Mouse (Mus musculus): ENCODE data around the gene Tspan14. TPM values are rescaled to one million over a fixed set of nuclear protein-coding genes. Genes with fewer than 3 reads are reported as not detected.

Gene Tspan14
- total RNA-seq, 2 experiments from 2014 or later = 11.5 to 12.1 TPM

DNA sequence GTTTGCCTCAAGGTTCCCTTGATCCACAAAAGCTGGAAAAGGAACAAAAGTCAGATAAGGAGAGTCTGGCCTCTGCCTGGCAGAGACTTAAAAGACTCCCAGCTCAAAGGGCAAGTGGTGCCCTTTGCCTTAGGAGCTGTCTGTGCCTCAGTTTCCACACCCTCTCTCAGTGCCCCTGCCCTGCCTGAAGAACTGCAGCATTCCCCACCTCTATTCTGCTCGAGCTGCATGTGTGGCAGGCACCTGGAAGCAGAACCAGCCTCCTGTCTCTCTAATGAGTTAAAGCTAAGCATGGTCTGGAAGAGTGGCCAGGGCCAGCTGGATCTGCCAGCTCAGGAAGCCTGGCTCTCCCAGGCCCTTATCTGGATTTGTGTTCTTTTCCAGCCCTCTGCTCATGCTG is 13.1 kb upstream of the Tspan14 start:
- intact Hi-C loops (cut with DNase I) = loop anchor here (1.0 kb wide), 1 partner anchor 56 kb away; no protein-coding TSS in a partner anchor
- no peak for DNase-seq

DNA sequence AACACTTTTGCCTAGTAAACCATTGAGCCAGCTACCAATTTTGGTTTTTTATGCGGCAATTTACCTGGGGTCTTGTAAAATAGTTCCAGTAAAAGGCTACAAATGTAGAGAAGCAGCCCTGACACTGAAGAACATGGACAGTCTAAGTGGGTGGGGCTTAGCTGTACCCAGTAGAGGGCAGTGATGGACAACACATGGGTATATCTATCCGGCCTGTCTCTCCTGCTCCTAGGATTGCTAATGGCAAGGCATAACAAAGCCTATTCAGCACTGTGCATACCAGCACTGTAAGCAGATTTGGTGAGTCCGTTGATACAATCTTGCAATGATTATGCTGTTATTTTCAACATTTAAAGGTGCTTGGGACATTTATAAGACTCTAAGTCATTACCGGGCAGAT is 12.4 kb upstream of the Tspan14 start:
- intact Hi-C loops (cut with DNase I) = loop anchor here (1.0 kb wide), 1 partner anchor 56 kb away; no protein-coding TSS in a partner anchor
- no peak for DNase-seq

DNA sequence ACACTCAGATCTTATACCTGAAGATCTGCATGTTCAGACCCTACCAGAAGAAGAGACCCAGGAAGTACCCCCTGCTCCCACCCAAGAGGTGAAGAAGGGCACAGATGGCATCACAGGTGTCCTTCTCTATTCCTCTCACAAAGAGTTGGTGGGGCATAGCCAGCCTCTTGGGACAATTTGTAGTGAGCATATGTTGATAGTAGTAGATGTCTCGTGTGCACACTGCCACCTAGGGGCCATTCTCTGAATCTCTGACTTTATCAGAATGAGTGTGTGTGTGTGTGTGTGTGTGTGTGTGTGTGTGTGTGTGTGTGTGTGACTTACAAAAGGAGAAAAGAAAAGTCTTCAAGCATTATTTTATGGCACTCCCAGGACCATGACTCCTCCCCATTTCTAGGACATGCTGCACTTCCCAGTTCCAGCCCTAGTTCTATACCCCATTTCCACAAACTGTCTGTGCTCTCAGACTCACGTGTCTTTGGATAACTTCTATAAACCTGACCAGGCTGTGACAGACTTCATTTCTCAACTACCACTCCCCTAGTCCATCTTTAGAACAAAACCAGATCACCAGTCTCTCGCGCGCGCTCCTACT is 8.6 kb upstream of the Tspan14 start:
- DNase-seq = peak; percentile 53 to 57
- intact Hi-C loops (cut with DNase I) = no loop called here

DNA sequence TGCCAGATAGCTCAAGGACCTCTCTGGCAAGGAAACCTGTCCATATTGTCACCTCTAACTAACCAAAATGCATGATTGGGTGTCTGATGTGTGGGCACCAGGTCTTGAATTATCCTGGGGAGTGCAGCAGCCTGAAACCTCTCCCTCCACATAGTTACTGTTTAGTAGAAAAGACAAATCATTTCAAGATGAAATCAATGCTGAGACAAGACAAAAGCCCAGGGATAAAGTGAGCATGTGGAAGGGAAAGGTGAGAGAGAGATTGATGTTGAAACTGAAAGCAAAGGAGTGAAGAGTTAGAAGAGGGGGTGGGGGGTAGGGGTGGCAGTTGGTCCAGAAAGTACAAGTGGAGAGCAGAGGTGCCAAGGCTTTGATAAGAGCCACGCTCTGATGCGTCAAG is 1.4 kb upstream of the Tspan14 start:
- intact Hi-C loops (cut with DNase I) = no loop called here
- DNase-seq = no peak

DNA sequence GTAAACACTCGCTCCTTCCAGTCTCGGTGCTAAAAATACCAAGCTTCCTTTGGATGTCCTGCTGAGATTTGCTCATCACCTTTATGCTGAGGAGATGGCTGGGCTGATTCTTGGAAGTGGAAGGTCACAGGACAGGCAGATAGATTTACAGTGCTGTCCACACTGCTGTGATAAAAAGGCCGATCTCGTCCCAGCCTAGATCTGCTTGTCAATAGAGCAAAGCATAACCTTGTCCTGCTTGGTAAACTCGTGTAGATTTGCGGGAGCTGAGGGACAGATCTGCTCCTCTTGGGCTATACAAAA is 942 bp upstream of the Tspan14 start:
- no peak for DNase-seq
- intact Hi-C loops (cut with DNase I) = no loop called here

DNA sequence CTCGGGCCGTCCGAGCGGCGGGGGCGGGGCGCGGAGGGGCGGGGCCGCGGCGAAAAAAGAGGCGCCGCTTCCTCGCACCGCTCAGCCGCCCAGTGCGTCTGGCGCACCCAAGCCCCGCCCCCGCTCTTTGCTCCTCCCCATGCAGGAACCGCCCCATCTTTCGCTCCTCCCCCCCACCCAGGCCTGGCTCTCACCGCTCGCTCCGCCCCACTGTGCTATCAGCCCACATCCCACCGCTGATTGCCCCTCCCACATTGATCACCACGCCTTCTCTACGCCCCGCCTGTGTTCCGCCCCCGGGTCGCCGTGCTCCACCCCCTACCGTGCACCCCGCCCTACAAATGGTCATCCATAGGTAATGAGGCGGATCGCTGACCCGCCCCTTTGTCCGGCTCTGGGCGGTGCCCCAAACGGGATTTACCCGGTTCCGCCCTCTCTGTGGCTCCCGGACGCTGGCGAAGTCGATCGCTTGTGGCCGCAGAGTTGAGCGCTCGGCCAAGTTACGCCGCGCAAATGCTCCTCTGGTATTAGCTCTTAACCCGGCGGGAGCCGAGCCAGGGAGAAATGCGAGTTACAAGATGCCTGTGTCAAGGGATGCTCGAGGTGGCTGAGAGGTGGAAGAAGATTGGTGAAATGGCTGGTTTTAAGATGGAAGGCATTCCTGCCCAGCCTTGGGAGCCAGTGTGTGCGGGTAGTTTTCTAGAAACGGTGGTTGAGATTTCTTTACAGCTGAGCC is 423 bp upstream of the Tspan14 start:
- peak; percentile 96 to 97 for DNase-seq

DNA sequence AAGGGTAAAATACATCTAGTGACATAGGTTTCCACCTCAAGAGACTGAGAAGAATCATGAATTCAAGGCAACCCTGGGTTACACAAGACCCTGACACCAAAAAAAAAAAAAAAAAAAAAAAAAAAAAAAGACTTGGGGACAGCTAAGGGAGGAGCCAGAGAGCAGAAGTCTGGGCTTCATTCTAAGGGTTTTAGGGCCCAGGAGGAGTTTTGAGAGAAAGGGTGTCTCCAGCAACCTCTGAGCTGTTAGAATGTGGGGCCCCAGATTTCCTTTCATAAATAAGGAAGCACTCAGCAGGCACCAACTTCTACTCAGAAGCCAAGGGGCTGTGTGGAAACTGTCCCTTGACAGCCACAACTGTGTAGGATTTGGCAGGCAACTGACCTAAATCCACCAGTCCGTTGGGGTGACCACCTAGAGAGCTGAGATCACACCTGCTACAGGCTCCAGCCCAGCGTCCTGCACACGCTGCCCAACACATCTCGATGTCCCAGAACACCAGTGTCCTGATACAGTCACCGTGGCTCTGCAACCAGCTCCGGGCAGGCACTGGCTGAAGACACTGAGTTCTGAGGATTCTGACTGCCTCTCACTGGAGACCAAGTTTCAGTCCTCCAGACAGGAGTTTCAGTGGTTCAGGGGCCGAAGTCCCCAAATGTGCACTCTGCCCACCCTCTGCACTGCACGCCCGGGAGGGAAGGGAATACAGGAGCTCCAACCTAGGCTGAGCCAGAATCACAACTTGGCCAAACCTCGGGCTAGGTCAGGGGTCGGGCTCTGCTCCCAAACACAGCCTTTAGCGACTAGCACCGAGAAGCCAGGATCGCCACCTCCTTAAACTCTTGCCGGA is 875 bp downstream of the Tspan14 start:
- peak in 1 of 2 experiments; percentile 23 for DNase-seq
- intact Hi-C loops (cut with DNase I) = no loop called here

More for the DNA sequence above, 423 bp upstream of the Tspan14 start:
- intact Hi-C loops (cut with DNase I) = no loop called here

DNA sequence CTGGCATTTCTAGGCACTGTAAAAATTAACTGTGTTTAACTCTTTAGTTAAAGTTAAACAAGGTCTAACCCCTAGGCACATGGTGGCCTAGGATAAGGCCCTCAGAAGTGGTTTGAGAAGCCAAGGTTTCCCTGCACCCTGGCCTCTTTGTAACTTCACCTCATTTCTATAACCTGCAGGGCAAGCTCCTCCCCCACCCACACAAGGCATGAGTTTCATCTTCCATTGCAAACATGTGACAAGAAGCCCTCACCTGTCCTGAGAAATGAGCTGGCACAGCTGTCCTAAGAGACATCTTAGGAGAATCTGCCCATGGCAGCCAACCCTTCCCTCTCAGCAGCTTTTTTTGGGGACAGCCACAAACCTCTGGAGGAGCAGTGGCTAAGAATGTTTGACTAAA is 1.7 kb downstream of the Tspan14 start:
- intact Hi-C loops (cut with DNase I) = no loop called here
- no peak for DNase-seq

DNA sequence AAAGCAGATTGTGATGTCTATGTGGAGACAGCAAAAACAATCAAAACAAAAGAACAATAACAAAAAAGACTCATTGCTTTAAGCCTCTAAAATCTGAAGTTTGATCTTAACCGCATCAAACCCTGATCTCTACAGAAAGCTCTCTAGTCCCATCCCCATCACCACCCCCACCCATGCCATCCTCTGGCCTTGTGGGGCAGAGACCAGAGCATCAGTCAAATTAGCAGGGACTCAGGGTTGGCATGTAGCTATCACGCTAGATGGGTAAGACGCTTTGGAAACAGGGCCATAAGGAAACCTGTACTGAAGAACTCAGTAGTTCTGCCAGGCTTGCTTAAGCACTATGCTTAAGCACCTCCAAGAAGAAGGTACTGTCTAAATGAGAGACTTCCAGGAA is 2.4 kb downstream of the Tspan14 start:
- DNase-seq = no peak
- intact Hi-C loops (cut with DNase I) = no loop called here

DNA sequence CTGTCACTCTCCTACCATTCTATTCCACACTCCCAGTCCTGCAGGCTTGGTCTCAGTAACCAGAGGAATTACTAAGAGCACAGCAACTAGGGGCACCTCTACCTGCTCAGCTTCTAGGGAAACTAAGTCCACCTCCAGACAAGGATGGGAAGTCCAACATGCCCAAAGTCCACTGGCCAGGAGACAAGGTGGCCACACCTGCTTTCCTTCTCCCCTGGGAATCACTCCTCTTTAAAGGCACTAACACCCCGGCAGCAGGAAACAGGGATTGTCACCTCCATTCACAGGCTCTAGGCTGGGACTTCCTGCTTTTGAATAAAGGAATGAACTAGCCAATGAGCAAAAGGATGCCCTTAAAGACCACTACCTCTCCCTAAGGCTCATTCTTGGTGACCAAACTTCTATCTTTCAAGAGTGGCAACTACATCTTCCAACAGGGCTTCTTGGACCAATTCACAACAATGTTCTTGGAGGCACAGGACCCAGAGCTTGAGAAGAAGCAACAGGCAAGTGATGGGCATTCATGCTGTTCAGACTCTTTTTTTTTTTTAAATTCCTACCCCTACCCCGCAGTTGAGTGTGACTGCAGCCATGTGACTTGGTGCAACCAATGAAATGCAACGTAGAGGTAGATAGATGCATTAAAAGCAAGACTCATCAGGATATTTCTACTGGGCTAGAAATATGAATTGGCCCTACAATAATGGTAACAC is 3.0 kb downstream of the Tspan14 start:
- intact Hi-C loops (cut with DNase I) = no loop called here
- no peak for DNase-seq

DNA sequence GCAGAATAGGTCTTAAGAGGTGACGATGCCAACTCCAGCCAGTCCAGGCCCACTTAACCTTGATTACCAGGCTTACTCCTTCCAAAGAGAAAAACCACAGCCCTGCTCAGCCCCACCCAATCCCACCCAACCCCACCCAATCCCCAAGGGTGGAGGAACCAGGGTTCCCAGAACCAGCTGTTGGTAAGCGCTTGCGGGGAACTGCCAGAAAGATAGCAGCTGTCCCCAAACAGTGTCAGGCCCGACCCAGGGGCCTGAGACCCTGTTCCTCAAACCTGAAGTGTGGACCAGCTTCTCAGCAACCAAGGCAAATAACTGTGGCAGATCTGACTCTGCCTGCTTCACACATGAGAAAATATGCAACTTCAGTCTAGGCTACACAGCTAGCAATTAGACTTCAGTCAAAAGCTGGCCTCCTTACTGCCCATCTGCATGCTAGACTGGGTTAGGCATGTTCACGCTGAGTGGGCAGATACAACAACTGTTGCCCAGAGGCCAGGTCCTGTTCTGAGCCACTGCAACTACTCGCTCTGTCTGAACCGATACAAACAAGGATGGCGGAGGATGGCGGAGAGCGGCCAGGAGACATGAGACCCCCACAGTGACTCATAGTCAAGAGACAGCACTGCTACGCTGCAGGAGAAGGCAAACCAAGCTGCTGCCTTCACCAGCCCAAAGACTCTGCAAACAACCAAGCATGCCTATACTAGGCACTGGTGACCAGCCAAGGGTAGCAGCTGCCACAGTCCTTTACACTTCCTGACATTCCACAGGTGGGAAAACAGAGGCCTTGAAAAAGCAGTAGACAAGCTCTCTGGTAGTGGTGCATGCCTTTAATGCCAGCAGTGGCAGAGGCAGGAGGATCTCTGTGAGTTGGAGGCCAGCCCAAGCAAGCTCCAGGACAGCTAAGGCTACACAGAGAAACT is 4.0 kb downstream of the Tspan14 start:
- intact Hi-C loops (cut with DNase I) = no loop called here
- no peak for DNase-seq

DNA sequence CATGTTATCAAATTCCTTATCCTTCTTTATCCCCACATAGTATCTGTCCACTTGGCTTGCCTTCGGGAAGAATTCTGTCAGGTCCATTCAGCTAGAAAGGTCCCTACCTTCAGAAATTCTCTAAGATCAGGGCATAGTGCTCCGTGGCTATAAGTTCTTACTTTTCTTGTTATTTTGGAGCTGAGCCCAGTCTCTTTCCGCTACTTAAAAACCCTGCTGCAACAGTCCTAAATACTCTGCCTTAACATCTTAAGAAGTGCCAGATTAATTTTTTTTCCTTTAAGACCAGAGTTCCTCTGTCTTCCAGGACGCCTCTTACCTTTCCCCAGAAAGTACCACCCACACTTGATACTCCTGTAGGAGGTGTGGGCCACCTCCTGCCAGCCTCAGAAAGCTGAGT is 6.4 kb downstream of the Tspan14 start:
- no peak for DNase-seq
- intact Hi-C loops (cut with DNase I) = no loop called here

DNA sequence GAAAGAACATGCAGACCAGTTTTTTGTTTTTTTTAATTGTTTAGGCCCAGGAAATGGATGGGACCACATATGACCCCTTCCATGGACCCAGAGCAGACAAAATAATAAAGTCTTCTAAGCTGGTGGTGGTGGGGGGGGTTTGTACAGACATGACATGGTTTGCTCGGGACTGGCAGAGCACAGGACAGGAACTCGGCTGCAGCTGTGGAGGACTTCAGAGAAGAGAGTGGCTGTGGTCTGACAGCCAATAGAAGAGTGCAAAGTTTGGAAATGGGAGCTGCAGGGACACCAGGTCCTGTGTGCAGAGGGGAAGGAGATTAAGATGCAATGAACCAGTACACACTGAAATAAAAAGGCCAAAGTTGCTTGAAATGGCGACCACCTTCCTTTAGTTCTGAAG is 7.0 kb downstream of the Tspan14 start:
- intact Hi-C loops (cut with DNase I) = no loop called here
- DNase-seq = no peak

DNA sequence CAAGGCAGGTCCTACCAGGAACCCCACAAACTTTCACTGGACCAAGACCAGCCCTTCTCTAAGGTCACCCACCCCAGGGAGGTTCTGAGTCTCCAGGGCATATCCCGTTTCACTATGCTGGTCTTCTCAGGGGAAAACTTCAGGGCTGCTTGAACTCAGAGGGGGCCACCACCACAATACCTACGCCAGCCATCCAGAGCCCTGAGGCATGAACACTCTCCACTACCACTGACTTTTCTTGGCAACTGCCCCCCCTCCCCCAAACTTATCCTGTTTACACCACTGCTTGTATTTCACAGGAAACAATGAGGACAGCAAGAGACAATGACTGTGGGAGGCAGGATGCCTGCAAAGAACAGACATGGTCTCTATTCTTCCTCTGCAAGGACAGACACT is 7.6 kb downstream of the Tspan14 start:
- intact Hi-C loops (cut with DNase I) = no loop called here
- DNase-seq = no peak

DNA sequence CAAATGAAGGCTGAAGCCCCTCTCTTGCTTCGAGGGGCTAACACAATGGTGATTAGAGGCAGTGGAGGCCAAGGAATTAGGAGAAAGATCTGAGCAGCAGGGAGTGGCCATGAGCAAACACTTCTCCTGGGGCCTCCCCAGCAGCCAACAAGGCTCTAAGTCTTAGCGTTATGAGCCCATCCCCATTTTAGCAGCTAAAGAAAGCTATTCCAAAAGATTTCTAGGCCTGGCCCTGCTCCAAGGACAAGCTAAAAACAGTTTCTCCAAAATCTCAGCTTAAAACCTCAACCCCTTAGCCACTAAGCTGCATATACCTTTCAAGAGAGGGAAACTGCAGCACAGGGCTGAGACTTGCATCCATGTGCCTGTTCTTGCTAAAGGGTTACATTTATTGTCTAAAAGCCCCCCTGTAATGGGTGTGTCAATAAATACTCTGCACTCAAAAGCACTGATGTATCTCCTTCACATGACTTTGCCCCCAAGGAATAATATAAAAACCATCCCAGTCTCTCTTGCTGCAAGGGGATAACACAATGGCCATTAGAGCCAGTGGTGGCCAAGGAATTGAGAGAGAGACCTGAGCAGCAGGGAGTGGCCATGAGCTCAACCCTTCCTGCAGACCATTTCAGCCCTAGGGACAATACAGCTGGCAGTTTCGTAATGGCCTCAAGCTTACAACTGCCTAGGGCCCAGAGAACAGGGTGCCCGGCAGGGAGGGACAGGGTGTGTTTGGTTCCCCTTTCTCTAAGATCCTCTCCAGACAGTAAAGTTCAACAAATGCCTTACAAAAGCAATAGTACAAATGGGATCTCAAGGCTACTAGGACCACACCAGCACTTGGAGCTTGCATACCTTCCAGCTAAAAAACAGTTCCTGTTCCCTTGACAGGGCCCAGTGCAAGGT is 8.3 kb downstream of the Tspan14 start:
- intact Hi-C loops (cut with DNase I) = no loop called here
- peak in 1 of 2 experiments; percentile 27 for DNase-seq

DNA sequence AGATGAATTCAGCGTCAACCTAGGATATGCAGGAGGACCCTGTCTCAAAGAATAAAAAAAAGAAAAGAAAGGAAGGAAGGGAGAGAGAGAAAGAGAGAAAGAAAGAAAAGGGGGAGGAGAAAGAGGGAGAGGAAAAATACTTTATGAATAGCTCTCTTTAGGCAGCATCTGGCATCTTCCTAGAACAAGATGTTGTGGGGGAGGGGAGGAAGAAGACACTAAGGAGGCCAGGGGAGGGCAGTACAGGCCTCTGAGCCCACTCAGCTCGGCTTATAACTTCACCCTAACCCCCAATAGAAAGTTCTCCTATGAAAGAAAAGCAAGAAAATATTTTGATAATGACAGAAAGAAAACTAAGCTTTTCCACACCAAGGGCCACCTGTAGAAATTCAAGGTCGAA is 9.0 kb downstream of the Tspan14 start:
- no peak for DNase-seq
- intact Hi-C loops (cut with DNase I) = no loop called here

DNA sequence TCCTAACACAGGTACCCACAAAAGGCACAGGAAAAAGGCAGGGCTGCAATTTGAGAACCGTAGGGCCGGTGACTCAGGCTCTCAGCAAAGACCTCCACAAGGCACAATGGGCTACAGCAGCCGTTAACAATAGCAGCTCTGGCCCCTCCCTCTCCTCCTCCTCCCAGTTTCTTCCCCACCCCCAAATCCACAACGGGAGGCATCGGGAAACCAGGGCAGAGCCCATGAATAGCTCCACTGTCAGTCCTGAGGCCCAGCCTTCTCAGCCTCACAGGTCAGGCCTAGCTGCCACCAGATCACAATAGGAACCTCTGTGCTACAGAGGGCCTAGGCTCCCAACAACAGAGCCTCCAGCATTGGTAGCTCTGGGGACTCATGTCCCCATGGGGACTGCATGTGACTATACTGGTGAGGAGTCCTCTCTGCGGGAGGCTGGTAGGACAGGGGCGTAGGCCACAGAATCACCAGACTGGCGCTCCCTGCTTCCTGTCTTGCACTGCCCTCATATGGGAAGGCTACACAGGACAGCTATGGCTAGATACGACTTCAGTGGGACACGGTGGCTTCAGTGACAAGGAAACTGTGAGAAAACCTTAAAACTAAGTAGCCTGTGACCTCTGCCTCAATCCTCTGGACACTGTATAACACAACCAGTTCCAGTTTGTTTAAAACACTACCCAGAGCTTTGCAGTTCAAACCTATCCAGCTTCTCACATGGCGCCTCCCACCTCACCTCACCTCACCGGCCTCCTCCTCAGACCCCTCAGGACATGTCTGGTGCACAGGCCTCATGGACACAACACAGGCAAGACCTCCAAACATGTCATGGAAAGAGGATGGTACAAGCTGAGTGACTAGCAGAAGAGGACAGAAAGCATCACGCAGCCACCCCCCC is 10.1 kb downstream of the Tspan14 start:
- intact Hi-C loops (cut with DNase I) = no loop called here
- DNase-seq = no peak
